Mouse (Mus musculus) thymus, postnatal 25 days (tissue): ENCODE measurements at regions not wholly inside any gene's neighbourhood (a gene's known extent, or its start where the extent isn't known, plus 50 kb on each side); places are given as distances from the start of the nearest gene placed in this dataset.

Experiments used
- DNase-seq: peaks from one replicate; pipeline ENCODE4 v3.0.0; 2022

DNA sequence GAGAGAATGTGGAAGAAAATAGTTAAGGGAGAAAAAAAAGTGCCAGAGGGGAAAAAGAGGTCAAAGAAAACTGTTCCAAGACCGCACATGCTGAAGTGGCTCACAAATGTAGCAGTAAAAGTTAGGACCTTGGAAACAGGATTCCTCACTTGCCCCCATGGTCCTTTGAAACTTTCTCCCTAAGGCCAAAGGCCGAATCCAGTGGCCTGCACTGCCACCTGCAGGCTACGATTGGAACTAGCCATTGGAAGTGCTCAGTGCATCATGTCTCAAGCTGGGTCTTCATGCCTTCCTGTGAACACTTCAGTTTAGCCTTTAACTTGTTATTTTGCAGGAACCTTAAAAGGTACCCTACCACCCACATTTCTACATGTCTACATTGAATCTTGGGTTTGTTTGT, 56.3 kb upstream of the Mctp2 start:
- DNase-seq, result peak; percentile 70

DNA sequence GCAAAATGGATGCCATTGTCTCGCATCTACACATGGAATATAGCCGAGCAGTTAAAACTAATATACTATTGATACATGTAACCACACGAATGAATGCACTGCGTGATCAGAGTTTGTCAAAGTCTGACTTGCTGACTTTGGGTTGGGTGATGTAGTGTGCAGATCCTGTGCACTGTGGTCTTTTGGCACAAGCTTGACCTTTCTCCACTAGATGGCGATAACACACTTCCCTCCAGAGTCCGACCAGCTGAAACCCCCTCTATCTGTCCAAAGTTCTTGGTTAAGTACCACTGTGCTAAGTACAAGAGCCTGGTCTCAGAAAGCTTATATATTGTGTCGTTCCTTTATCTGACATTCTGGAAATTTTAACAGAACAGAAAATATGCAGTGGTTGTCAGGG, 84.9 kb upstream of the Mctp2 start:
- peak; percentile 7 for DNase-seq

DNA sequence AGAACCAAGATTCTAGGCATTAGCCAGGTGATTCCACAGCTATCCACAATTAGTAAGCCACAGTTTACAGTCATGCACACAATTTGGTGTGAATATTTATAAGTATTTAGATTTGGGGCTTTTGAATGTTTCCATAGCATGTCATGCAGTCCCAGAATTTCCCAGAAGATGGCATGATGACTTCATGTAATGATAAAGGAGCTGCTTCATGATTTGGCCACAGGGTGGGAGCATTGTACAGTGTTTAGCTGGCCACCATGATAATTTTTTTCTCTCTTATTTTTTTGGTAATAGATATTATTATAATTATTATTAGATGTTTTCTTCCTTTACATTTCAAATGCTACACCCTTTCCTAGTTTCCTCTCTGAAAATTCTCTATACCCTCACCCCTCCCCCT, 93.6 kb upstream of the Mctp2 start:
- DNase-seq, result peak; percentile 1

DNA sequence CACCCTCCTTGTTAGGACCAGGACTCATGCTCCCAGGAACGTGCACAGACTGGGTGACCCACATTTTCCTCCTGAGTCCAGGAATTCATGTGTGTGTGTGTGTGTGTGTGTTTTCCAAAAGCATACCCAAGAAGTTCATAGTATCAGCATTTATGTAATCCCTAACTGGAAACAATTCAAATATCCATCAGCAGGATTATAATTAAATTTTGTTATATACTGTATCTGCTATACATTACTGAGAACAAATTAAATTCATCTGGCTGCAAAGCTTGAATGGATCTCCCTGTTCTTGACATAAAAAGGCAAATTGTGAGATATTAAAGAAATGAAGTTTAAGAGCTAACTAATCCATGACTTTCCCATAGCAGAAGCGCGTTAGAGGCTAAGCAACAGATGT, 99.7 kb upstream of the Mctp2 start:
- no peak for DNase-seq

DNA sequence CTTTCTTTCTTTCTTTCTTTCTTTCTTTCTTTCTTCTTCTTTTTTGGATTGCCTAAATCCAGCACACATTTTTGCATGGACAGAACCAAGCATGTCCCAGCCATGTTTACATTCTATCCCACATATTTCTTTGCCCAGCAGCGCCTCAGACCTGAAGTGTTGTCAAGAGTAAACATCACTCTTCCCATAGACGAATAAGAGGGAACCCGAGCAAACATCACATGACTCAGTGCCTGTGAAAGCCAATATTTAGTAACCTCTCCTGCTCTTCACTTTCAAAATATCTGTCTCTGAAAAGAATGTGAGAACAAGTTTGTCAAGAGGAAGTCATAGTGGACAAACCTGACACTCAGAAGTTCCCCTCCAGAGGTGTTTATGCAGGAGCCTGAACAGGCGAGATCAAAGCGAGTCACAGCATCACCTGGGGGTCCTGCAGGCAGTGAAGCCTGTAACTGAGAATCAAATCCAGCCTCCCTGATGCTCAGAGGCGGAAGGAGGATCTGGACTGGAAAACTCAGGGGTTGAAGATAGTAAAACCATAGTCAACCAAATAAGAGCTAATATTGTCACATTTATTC, 102.1 kb upstream of the Mctp2 start:
- DNase-seq, result no peak

DNA sequence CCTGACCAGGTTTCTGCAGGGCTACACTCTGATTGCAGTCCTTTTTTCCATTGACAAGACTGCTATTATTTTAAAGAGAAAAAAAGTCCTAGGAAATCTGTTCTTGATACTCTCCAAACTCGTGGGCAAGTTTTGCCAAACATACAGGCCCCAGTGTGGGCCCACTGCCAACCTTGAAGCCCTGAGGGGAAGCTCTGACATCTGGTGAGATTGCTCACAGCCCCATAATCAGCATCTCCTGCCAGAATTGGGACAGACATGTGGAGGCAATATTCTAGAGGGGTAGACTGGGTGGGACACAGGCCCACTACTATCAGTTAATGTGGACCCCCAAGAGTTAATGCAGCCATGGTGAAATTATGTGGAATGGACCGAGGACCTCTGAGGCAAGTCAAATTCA, 132.1 kb upstream of the Mctp2 start:
- DNase-seq, result no peak

DNA sequence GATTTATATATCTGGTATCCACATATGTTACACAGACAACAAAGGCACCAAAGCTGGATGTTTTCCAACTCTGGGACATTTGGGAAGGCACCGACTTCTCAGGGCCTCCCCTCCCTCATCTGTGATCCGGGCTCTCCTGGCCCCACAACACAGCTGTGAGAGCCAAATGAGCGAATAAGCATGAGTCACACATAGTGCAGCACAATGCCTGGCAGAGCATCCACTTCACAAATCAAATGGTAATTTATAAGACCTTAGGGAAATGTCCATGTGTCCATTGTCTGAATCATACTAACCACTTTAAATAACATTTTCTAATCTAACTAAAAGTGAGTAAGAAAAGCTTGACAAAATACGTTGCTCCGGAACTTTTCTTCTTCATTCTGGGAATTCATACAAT, 135.6 kb upstream of the Mctp2 start:
- no peak for DNase-seq

DNA sequence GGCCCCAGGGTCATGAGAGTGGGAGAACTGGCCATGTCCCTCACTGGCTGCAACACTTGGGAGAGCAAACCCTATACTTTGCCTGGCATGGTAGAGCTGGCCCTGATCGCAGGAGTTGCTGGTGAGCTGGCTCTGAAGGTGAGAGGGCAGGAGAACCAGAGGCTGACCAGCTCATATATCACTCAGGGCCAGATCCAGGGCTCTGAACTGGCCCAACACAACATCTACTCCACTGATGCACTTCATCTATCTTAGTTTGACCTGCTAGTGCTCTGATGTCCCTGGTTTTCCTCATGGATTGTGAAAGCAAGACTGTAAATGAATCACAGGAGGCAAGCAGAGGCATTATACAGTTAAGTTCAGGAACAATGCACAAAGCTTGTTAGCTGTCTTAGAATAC, 137.6 kb upstream of the Mctp2 start:
- DNase-seq, result no peak

DNA sequence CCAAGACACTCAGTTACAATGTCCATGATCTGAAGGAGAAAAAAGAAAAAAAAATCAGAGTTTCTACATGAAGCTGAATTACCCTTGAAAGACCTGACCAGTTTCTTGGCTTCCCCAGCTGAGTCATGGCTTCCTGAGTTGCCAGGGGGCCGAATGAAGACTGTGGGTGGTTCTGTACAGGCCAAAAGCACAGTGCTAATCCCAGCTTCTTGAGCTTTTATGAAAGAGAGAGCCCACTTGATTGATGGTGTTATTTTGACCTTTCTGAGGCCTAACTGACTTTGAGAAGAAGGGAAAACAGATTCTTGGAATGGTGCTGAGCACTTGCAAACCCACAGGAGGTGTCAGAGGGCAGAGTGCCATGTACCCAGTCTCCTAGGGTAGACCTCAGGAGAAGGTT, 138.4 kb upstream of the Mctp2 start:
- DNase-seq, result no peak

DNA sequence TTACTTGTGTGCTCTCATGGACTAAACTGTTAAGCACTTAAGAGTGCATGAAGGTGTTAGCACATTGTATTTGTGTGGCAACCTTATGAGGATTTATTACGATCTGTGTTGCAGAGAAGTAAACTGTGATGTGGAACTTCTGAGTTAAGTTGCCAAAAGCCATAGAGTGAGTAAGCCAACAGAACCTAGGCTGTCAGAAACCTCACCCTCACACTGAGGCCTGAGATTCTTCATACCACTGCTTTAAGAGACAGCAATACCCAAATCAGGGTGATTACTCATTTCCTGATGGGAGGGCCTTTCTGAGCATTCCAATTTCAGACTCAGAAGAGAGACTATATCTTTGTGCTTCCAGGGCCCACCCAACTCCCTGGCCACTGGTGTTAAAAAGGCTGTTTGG, 140.5 kb upstream of the Mctp2 start:
- no peak for DNase-seq

DNA sequence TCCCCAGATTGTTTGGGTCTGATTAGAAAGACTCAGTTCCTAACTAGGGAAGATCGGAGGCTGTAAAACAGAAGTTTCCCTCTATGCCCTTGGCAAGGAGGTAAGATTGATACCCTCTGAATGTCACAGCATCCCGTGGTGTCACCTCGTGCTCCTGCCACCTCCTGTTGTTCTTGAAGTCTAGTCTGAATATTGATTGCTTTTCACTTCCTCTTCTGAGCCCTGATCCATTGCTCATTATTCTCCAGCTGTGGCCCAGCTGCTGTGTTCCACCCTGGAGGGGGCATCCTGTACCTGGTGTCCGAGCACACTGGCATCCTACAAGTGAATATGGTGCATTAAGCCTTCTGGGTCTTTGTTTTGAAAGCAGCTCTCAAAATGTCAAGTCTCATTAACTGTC, 156.6 kb upstream of the Mctp2 start:
- no peak for DNase-seq

DNA sequence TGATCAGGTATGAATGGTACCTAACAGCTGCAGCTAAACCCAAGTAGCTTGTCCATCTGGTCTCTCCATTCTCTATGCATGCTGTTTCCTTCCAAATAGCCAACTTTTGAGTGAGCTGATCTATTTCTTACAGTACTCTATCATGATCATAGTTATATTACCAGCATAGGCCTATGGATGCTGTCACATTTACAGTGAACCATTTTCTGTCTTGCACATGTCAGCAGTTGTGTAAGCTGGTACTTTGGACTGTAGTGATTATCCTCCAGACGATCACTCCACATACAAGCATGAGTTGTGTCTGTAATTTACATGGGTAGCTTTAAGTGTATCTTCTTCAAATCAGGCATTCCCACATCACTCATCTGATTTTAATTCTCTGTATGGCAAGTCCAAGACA, 158.2 kb upstream of the Mctp2 start:
- no peak for DNase-seq

DNA sequence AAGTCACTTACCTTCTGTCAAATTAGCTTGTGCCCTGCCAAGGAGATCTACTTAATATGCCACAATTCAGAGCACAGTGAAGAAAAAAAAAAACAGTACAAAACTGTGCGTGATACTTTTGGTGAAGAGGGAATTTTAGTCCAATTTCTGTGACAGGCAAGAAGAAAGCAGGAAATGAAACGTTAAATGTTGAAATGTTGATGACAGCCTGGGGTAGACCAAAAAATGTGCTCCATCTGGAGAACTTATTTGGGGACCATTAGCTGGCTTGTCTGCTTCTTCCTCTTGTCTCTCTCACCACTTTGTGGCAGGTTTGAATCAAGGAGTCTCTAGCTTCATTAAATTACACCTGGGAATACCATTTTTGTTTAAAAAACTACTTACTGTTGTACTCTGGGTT, 163.3 kb upstream of the Mctp2 start:
- no peak for DNase-seq

DNA sequence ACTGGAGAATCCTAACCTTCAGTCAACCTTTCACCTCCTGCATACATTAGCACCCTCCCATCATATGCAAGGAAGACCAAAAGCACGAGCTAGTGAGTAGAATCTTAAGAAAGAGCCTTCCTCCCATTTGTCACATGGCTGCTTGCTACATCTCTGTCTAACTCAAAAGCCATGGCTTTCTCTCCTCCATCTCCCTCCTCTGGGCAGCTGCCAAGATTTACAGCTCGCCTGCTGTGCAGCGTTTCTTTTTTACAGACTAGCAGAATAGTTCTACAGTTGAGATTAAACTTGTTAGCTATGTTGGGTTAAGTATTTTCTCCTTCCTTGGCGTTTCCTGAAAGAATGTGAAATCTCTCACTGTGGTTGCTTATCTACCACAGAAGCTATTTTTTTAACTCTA, 168.3 kb upstream of the Mctp2 start:
- DNase-seq, result no peak

DNA sequence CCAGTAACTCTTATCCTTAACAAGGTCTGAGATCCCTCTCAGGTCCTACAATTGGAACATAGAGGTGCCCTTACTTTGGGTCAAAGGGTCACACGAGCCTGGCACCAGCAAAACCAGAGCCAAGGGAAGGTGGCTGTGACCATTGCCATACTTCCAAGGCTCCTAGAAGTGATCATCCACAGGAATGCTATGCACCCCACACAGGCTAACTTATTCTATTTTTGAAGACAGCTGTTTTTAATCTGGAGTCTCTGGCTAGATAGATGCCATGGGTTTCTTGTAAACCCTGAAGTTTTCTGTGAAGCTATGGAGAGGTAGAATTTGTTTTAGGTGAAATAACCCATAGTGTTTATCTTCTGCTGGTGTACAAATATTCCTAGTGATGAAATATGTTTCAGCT, 172.5 kb upstream of the Mctp2 start:
- no peak for DNase-seq

DNA sequence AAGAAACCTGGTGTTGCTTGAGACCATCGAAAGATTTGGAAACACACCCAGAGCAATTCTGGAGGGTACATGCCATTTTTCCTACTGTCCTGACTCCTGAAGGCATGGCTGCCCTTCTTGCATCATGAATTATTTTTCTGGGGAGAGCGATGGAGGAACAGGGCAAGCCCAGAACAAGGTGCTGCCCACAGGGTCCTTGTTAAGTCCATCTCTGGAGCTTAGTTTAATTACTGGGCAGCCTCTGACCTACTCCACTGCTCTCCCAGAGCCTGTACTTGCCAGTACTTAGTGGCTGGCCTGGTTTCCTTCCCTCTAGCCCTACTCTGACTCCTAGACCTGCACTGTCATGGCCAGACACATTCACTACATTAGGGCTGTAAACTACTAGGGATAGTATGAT, 174.9 kb upstream of the Mctp2 start:
- DNase-seq, result no peak

DNA sequence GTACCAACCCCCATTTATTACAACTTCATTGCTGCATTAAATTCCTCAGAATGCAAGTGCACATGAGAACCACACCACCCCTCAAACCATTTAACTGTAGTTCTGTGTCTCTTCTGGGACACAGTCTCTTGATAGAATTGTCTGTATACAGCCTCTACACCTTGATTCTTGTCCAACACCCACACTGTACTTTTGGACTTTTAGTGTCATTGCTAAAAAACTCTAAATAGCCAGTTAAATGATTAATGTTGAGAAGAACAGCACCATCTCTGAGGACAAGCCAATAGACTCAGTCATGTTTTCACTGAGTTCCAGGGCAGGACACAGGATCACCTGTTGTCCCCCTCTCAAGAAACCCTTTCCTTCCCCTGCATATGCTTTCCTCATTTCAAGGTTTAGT, 183.8 kb upstream of the Mctp2 start:
- no peak for DNase-seq

DNA sequence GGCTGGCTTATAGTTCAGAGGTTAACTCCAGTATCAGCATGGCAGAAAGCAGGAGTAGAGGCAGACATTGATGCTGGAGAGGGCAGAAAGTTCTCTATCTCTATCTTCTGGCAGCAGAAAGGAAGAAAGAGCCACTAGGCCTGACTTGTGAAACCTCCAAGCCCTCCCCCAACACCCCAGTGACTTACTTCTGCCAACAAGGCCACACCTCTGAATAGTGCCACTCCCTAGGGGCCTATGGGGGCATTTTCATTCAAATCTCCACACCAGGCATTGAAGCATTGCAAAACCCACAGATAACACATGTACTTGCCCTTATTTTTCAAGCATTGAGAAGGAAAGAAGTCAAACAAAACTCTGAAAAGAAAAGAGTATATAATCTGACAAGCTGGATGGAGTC, 186.9 kb upstream of the Mctp2 start:
- no peak for DNase-seq

DNA sequence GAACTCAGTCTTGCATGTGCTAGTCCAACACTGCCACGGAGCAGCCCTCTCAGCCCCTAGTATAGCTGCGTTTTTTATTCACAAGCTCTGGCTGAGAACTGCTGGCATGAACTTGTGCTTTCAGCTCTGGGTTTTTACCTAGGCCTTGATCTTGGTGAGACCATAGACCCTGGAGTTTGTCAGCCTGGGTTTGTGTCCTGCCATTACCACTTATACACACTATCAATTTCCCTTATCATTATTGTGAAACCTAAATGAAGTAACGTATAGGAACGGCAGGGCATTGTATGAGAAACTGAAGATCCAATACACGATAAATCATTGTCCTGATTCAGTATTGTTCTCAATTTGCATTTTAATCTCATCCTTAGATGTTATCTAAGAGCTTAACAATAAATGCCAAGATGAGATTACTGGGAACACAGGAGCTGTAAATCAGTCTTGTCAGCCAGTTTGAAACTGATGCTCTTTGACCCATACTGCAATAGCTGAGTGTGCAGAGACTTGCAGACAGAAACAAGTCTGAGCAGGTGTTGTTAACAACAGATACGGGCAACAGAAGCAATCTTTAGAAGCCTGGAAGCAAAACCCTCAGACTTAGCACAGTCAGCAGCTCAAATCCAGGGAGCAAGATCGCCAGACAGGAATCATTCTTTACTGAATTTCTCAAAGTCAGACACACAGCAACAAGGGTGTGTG, 190.7 kb upstream of the Mctp2 start:
- no peak for DNase-seq

DNA sequence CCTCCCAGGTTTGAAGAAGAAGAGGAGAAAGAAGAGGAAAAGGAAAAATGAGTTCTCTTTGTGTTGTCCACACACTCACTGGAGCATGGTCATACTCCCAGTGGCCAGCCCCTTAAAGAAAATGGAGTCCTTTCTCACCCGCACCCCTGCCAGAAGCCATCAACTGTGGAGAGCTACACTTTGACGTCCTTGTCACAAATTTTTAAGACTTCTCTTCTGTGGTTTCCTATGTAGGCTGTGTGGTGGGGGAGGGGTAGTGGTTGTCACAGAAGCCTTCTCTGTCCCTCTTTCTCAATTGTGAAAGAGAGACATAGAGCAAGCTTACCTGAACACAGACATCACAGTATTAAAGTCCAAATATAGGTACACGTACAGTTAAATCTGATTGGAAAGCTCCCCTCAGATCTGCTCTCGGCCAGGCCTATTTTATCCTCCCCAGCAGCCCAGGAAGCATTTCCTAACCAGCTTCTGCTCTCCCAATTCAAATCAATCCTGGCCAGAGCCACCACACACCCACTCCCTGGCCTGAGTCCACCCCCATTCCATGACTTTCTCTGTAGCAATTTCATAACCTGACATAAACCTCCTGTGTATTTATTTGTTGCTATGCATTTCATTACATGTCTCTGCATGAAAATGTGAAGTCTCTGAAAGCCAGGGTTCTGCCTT, 192.3 kb upstream of the Mctp2 start:
- no peak for DNase-seq

DNA sequence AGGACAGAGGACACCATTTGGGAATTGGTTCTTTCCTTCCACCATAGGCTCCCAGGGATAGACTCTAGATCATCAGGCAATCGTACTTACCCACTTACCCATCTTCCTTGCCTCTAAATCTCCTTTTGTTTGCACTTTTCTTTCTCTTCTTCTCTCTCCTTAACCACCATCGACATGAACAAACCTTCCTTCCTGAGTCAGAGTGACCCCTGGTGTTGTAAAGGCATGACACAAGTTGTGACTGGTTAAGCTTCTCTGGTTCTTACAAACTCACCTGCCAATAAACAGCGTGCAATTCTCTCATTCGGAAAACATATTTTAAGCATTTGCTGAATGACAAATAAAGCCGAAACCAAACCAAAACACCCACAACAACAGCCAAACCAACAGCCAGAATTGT, 193.4 kb upstream of the Mctp2 start:
- DNase-seq, result no peak

DNA sequence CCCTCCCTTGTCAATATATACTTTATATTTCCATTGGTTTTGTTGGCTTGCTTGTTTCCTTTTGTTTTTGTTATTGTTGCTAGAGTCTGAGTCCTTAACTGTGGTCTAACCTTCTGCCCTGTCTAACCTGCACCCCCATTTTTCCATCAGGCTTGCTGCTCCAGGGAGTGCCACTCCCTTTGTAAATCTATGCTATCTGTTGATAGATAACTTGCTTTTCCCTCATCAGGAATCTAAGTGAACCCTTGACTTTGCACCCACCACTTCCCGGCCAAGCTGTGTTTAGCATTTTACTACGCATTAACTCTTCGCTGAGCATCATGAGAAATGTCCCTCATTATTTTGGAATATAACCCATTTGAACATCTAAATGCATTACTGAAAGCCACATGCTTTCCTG, 193.8 kb upstream of the Mctp2 start:
- no peak for DNase-seq

DNA sequence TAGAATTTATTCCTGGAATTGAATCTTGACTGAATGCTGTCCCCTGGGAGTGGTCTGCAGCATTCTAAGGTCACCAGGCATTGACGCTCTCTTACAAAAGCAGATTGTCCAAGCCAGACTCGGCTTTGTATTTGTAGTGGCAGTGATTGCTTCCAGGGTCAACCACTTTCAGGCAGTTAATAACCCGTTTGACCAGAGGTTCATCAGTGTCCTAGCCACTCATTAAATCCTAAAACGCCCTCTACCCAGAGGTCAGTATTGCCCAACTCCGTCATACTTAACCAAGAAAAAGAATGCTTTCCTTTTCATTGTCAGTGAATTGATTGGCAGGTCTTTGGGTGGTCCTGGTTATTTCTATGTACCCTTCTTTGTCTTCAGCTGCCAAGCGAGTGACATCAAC, 194.6 kb upstream of the Mctp2 start:
- no peak for DNase-seq

DNA sequence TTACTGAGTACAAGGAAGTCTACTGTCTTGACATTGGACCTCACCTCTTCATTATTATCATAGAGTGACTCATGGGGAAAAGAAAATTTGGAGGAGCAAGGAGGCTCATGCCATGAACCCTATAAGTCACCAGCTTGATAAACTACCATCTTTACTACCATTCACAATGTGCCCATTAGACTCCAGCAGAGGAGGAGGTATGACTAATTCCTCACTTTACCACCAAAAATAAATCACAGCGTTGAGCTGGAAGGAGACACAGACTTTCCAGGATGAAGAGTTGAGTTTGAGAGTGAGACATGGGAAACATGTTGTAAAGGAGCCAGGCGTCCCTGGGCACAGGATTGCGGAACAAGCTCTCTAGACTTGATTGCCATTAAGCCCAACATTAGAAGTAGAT, 195.0 kb upstream of the Mctp2 start:
- DNase-seq, result no peak

DNA sequence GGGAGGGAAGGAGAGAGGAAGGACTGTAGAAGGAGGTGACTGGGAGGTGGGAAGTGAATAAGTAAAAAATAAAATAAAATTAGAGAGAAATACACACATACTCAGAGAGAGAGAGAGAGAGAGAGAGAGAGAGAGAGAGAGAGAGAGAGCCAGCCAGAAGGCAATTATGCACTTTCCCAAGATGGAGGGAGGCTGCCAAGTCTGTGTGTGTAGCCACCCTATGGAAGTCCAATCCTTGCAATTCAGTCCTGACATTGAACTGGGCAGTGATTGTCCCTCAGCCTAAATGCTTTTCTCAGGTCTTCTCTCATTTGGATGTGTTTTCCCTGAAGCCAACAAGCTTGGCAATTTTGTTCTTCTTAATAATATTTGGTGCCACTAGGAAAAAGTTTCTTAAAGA, 197.3 kb upstream of the Mctp2 start:
- DNase-seq, result no peak
